Mouse (Mus musculus) lung, embryonic 14.5 days (tissue): ENCODE data around the gene Col13a1. TPM values are rescaled to one million over a fixed set of nuclear protein-coding genes. Genes with fewer than 3 reads are reported as not detected.
A peak's percentile ranks its signal among the peaks of the same experiment; 100 is the strongest.

Experiments used
- ATAC-seq: fragments of 200-750 bp; cut with Nextera tagmentation; 2 replicates; pipeline ENCODE4 v1.8.0; 2017; ENCODE audit warnings: mild to moderate bottlenecking, moderate TSS enrichment, moderate library complexity; ENCODE audit not compliant: insufficient read depth
- DNase-seq: peaks from one replicate; pipeline ENCODE4 v3.0.0-alpha.2; 2015
- H3K27ac ChIP-seq: fragments of 300-500 bp; sonication (generic); 2 replicates; pipeline ENCODE4 v1.5.1; 2014; ENCODE audit warnings: low read depth, mild to moderate bottlenecking, moderate library complexity
- H3K27me3 ChIP-seq: fragments of 300-500 bp; sonication (generic); 2 replicates; pipeline ENCODE4 v1.6.1; 2014; ENCODE audit warnings: low read length, control low read depth; ENCODE audit not compliant: insufficient read depth
- H3K36me3 ChIP-seq: fragments of 300-500 bp; sonication (generic); 2 replicates; pipeline ENCODE4 v1.6.1; 2014; ENCODE audit warnings: control low read depth; ENCODE audit not compliant: insufficient read depth
- H3K4me1 ChIP-seq: fragments of 300-500 bp; sonication (generic); 2 replicates; pipeline ENCODE4 v1.6.1; 2014; ENCODE audit warnings: antibody characterized with exemption, control low read depth; ENCODE audit not compliant: insufficient read depth
- H3K4me2 ChIP-seq: fragments of 300-500 bp; sonication (generic); 2 replicates; pipeline ENCODE4 v1.6.1; 2014; ENCODE audit warnings: mild to moderate bottlenecking
- H3K4me3 ChIP-seq: fragments of 300-500 bp; sonication (generic); 2 replicates; pipeline ENCODE4 v1.5.1; 2014; ENCODE audit warnings: low read depth, low read length
- H3K9ac ChIP-seq: fragments of 300-500 bp; sonication (generic); 2 replicates; pipeline ENCODE4 v1.6.1; 2014
- H3K9me3 ChIP-seq: fragments of 300-500 bp; sonication (generic); 2 replicates; pipeline ENCODE4 v1.6.1; 2016; ENCODE audit warnings: low read depth, low read length, control low read depth
- CTCF ChIP-seq: IDR thresholded peaks from 2 replicates; pipeline ENCODE4 v1.5.1; 2016; ENCODE audit warnings: antibody characterized with exemption, low read depth
- WGBS: fragments of 180-500 bp; shearing (Covaris S2); extraction: QIAGEN DNeasy Blood & Tissue Kit; methylation state at CpG from one replicate; pipeline ENCODE4 v1.1.7; 2014; 5-methylcytosine and 5-hydroxymethylcytosine counted together
- polyA plus RNA-seq: library from polyadenylated mRNA; unstranded; fragments of >200 nt; fragmentation: Nextera tagmentation; extraction: Ambion mirVana; gene quantifications from 2 replicates; pipeline ENCODE4 v1.2.1, GENCODE M21; 2014

Col13a1 gene
- polyA plus RNA-seq, 1 experiment from 2014 or later, result 26.8 TPM

- 48% methylated on average over 3 of the region's 3 CpGs for WGBS
- no peak overlapping the region for H3K4me3 ChIP-seq
- no peak for TF ChIP-seq CTCF
- no peaks in the 10 kb centered on the region for H3K9me3 ChIP-seq
- peak; percentile 75 for DNase-seq
- no peak overlapping the region for H3K9ac ChIP-seq
- ATAC-seq, result peak; percentile 55
- no peaks in the 10 kb centered on the region for H3K36me3 ChIP-seq
- H3K27ac ChIP-seq, result no peak overlapping the region
- H3K4me2 ChIP-seq, result no peak overlapping the region
- peaks cover 11% of the 10 kb centered on the region; the same call in 1 of the 2 replicates for H3K4me1 ChIP-seq
- H3K27me3 ChIP-seq, result no peaks in the 10 kb centered on the region
Measured at GRCm38 (mm10) chr10:61909004-61909403, 69.9 kb downstream of the Col13a1 start.

GRCm38 (mm10) chr10:61906226-61906625 is 72.7 kb downstream of the Col13a1 start:
- DNase-seq (peak; percentile 57), ATAC-seq (no peak)
- TF ChIP-seq CTCF, result peak; percentile 50
- H3K4me1 ChIP-seq, result peaks cover 11% of the 10 kb centered on the region; the same call in 1 of the 2 replicates
- no peak overlapping the region for H3K9ac ChIP-seq
- H3K4me2 ChIP-seq, result no peak overlapping the region
- no peaks in the 10 kb centered on the region for H3K36me3 ChIP-seq
- H3K9me3 ChIP-seq, result no peaks in the 10 kb centered on the region
- WGBS, result 23% methylated on average over 5 of the region's 5 CpGs
- peak overlapping the region; percentile 81; the same call in 1 of the 2 replicates for H3K27ac ChIP-seq
- H3K4me3 ChIP-seq, result no peak overlapping the region
- H3K27me3 ChIP-seq, result no peaks in the 10 kb centered on the region

- Histone ChIP-seq H3K27me3 (no peaks in the 10 kb centered on the region), H3K4me3 (no peak overlapping the region), H3K4me1 (peaks cover 11% of the 10 kb centered on the region; the same call in 1 of the 2 replicates), H3K36me3 (no peaks in the 10 kb centered on the region), H3K27ac (peak overlapping the region; percentile 85), H3K9ac (no peak overlapping the region), H3K9me3 (no peaks in the 10 kb centered on the region), H3K4me2 (peak overlapping the region; percentile 2; the same call in 1 of the 2 replicates)
- 16% methylated on average over 8 of the region's 8 CpGs for WGBS
- ATAC-seq, result peak; percentile 78
- DNase-seq, result peak; percentile 91
- TF ChIP-seq CTCF, result no peak
Measured at GRCm38 (mm10) chr10:61905308-61905707, 73.6 kb downstream of the Col13a1 start.

- H3K27ac ChIP-seq, result no peak overlapping the region
- H3K9me3 ChIP-seq, result no peaks in the 10 kb centered on the region
- H3K4me1 ChIP-seq, result no peaks in the 10 kb centered on the region
- 55% methylated on average over 6 of the region's 6 CpGs for WGBS
- no peak for TF ChIP-seq CTCF
- no peak overlapping the region for H3K4me3 ChIP-seq
- no peak overlapping the region for H3K4me2 ChIP-seq
- no peak for DNase-seq
- H3K27me3 ChIP-seq, result no peaks in the 10 kb centered on the region
- ATAC-seq, result no peak
- H3K9ac ChIP-seq, result no peak overlapping the region
- H3K36me3 ChIP-seq, result 0 out of 2 replicates have a peak, but pooled peaks cover 4% of the 10 kb centered on the region
Measured at GRCm38 (mm10) chr10:61898116-61898515, 80.8 kb downstream of the Col13a1 start.

DNA sequence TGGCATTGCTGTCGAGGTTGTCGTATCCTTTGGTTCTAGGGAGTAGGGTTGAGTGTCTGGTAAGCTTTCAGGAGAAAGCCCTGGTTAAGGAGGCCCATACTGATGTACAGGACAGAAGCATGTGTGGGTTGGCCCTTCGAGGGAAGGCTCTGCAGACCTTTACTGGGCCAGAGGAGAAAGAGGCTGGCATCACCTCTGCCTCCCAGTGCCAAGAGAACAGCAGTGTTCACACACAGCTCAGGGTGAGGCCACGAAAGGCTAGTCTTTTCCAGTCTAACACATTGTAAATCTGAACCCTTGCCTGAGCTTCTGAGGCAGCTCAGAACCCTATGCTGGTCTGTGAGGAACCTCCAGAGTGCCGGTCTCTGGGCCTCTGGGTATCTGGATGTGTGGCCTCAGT is 84.3 kb downstream of the Col13a1 start:
- peaks cover 7% of the 10 kb centered on the region; the same call in 1 of the 2 replicates for H3K36me3 ChIP-seq
- H3K9ac ChIP-seq, result no peak overlapping the region
- H3K9me3 ChIP-seq, result no peaks in the 10 kb centered on the region
- ATAC-seq, result no peak
- H3K4me1 ChIP-seq, result no peaks in the 10 kb centered on the region
- H3K4me2 ChIP-seq, result no peak overlapping the region
- 91% methylated on average over 5 of the region's 5 CpGs for WGBS
- no peak for TF ChIP-seq CTCF
- no peak overlapping the region for H3K4me3 ChIP-seq
- H3K27ac ChIP-seq, result no peak overlapping the region
- no peak for DNase-seq
- H3K27me3 ChIP-seq, result no peaks in the 10 kb centered on the region

DNA sequence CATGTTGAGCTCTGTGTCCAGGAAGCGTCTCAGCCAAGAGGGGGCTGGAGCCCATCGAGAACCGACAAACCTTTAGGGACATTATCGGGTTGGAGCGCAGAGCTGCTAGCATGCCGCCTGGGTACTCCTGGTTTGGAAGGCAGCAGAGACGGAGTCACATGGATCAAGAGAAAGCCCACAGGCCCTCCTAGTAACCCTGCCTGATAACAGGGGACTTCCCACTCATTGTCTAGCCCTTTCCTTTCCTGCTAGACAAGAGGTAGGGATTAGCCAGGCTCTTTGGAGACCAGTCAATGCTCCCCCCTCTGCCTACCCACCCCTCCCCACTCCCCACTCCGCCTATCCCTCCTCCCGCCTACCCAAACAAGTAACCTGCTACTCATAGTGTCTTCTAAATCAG is 87.8 kb downstream of the Col13a1 start:
- no peak for ATAC-seq
- WGBS, result 67% methylated on average over 9 of the region's 9 CpGs

GRCm38 (mm10) chr10:61890294-61890693 is 88.6 kb downstream of the Col13a1 start:
- Histone ChIP-seq H3K9ac (no peak overlapping the region), H3K4me3 (no peak overlapping the region), H3K9me3 (no peaks in the 10 kb centered on the region), H3K4me2 (no peak overlapping the region), H3K27me3 (no peaks in the 10 kb centered on the region), H3K27ac (no peak overlapping the region), H3K4me1 (no peaks in the 10 kb centered on the region), H3K36me3 (peaks cover 18% of the 10 kb centered on the region; the same call in 1 of the 2 replicates)
- 93% methylated on average over 10 of the region's 10 CpGs for WGBS
- ATAC-seq, result no peak
- no peak for DNase-seq
- TF ChIP-seq CTCF, result no peak

More for the DNA sequence above, 87.8 kb downstream of the Col13a1 start:
- no peak overlapping the region for H3K27ac ChIP-seq
- H3K27me3 ChIP-seq, result no peaks in the 10 kb centered on the region
- H3K36me3 ChIP-seq, result peaks cover 18% of the 10 kb centered on the region; the same call in 1 of the 2 replicates
- H3K9me3 ChIP-seq, result no peaks in the 10 kb centered on the region
- no peak for DNase-seq
- H3K4me3 ChIP-seq, result no peak overlapping the region
- no peaks in the 10 kb centered on the region for H3K4me1 ChIP-seq
- no peak for TF ChIP-seq CTCF
- no peak overlapping the region for H3K4me2 ChIP-seq
- no peak overlapping the region for H3K9ac ChIP-seq
